Mouse (Mus musculus) E14TG2a.4 (cell line): Measurements from ENCODE around the gene Vps25.

Experiments
- CTCF ChIP-seq: conservative IDR thresholded peaks from 2 replicates; pipeline ENCODE4 v1.5.1; 2014; ENCODE audit warnings: low read length
- NANOG ChIP-seq: IDR thresholded peaks from 2 replicates; pipeline ENCODE4 v1.6.1; 2014; ENCODE audit warnings: borderline replicate concordance, low read length, mixed read lengths
- POU5F1 ChIP-seq: IDR thresholded peaks from 2 replicates; pipeline ENCODE4 v1.6.1; 2014; ENCODE audit warnings: low read length, borderline replicate concordance

DNA sequence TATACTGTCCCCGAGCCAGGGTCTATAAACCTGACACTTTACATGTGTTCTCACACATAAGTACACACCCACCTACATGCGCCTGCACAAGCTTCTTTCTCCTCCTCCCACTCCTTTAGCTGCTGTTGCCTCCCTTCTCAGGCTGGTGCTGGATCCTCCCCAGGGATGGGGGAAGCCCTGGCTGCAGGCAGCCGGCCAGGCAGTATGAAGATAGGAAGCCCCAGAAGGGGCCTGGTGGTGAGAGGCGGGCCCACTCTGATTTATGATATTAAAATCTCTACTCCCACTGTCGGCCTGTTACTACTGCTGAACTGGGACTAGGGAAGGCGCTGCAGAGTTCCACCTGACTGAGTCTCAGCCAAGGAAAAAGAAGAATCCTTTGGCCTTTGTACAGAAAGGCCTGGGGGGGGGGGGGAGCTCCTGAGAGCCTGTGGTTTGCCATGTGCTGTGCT lies 5.8 kb downstream of the Vps25 start:
- TF ChIP-seq CTCF (no peak), POU5F1 (no peak), NANOG (no peak)
